Mouse (Mus musculus): ENCODE measurements around the gene Car1. TPM values are rescaled to one million over a fixed set of nuclear protein-coding genes. Genes with fewer than 3 reads are reported as not detected.
"Not testable (repeated sequence)": the region's sequence is repeated elsewhere in the genome, so short reads cannot be mapped to it uniquely, and the experiment has no call there.

Car1 gene
- polyA plus RNA-seq, 1 experiment from 2014 or later: 0.20 TPM

DNA sequence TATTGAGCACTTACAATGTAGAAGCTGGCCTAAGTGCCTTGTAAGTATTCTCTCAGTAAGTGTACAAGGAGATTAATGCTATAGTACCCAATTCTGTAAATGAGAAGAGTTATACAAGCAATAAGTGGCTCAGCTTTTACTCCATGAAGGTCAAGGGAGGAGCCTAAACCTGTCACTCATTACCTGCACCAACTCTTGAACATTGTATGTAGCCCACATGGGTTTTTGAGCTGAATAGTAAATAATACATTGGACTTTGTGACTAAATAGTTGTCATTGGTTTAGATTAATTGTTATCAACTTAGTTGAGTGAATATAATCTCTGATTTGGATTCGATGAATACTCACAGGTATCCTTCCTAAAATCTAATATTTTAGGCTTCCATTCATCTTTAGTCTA lies 35.7 kb downstream of the Car1 start:
- H3K9ac ChIP-seq (ENCODE audit: low read length); ATAC-seq (ENCODE audit: insufficient read depth, low FRiP score, low TSS enrichment); H3K4me1 ChIP-seq (ENCODE audit: control insufficient read depth, insufficient read depth, low read length); H3K27ac ChIP-seq (ENCODE audit: low read depth, low read length); DNase-seq (ENCODE audit: low spot score); H3K4me3 ChIP-seq (ENCODE audit: low read depth, low read length); H3K4me2 ChIP-seq (ENCODE audit: low read depth); H3K9me3 ChIP-seq (ENCODE audit: control insufficient read depth, low read length); H3K27me3 ChIP-seq (ENCODE audit: control insufficient read depth, insufficient read depth, low read length); H3K36me3 ChIP-seq (ENCODE audit: control insufficient read depth, insufficient read depth, low read length): not testable (repeated sequence)
- 95% methylated on average over 1 of the region's 1 CpGs for WGBS

DNA sequence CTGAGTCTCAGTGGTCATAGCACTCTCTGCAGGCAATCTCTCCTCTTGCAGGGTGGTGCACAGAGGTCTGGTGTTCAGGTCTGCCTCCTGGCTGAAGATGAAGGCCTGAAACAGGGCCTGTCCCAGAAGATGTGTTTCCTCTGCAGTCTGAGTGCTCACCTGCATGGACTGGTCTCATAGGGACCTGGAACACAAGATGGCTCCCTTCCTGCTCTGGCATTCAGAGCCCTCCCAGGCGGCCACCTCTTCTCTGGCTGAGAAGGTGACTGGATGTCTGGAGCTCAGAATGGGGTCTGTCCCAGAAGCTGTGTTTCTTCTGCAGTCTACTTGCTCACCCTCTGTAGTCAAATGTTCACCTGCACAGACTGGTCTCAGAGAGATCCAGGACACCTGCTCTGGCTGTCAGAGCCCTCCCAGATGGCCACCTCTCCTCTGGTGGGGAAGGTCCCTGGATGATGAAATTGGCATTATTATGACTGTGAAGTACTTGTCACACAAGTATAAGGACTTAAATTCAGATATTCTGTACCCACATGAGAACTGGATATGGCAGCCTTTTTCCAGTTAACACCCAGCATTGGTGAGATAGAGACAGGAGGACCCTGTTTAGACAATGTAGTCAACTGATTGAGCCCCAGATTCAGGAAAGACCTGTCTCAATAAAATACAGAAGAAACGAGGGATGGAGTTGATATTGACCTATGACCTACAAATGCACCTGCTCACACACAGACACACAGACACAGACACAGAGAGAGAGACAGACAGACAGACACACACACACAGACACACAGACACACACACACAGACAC lies 43.2 kb downstream of the Car1 start:
- WGBS: 63% methylated on average over 2 of the region's 2 CpGs
- Histone ChIP-seq H3K9ac (ENCODE audit: low read length) (no peak overlapping the region), H3K36me3 (ENCODE audit: control insufficient read depth, insufficient read depth, low read length) (no peaks in the 10 kb centered on the region), H3K4me3 (ENCODE audit: low read depth, low read length) (no peak overlapping the region), H3K4me1 (ENCODE audit: control insufficient read depth, insufficient read depth, low read length) (no peaks in the 10 kb centered on the region), H3K9me3 (ENCODE audit: control insufficient read depth, low read length) (no peaks in the 10 kb centered on the region), H3K27ac (ENCODE audit: low read depth, low read length) (no peak overlapping the region), H3K4me2 (ENCODE audit: low read depth) (no peak overlapping the region), H3K27me3 (ENCODE audit: control insufficient read depth, insufficient read depth, low read length) (no peaks in the 10 kb centered on the region)
- ATAC-seq (ENCODE audit: insufficient read depth, low FRiP score, low TSS enrichment): no peak
- no peak for DNase-seq (ENCODE audit: low spot score)

DNA sequence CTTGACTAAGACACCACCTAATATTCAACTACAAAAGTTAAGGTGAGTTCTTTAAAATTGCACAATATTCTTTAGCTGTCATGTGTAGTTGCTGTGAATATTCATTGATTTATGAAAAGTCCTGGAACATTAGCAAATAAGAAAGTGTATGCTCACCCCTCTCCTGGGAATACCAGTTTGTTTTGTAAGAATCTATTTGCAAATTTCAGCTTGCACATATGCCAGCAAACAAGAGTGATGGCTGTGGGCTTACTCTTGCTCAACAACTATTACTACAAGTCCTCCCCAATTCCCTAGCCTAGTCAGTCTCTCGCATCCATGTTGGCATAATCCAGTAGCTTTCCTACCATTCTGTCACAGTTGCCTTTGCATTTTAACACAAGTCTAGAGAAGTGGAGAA lies 52.5 kb downstream of the Car1 start:
- ATAC-seq (ENCODE audit: insufficient read depth, low FRiP score, low TSS enrichment) (no peak), DNase-seq (ENCODE audit: low spot score) (no peak)
- Histone ChIP-seq H3K4me3 (ENCODE audit: low read depth, low read length) (no peak overlapping the region), H3K9ac (ENCODE audit: low read length) (no peak overlapping the region), H3K27me3 (ENCODE audit: control insufficient read depth, insufficient read depth, low read length) (no peaks in the 10 kb centered on the region), H3K4me2 (ENCODE audit: low read depth) (no peak overlapping the region), H3K27ac (ENCODE audit: low read depth, low read length) (no peak overlapping the region), H3K9me3 (ENCODE audit: control insufficient read depth, low read length) (no peaks in the 10 kb centered on the region), H3K36me3 (ENCODE audit: control insufficient read depth, insufficient read depth, low read length) (no peaks in the 10 kb centered on the region), H3K4me1 (ENCODE audit: control insufficient read depth, insufficient read depth, low read length) (no peaks in the 10 kb centered on the region)
- WGBS: 85% methylated on average over 1 of the region's 1 CpGs

DNA sequence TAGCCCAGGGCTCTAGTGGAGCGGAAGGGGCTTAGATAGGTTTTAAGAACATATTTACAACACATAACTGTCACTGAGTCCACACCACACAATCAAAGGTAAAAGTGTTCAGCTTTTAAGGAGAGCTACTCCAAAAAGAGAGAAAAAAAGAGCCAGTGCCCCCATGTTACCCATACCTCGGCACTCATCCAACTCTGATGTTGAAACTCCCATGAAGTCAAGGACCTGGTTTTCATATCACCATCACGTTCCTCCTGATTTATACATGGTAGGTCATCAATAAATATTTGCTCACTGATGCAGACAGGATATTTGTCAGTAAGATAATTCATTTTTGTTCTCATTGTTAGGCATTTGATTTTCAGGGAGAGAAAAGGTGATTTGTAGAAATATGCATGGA lies 62.1 kb downstream of the Car1 start:
- Histone ChIP-seq H3K27ac (ENCODE audit: low read depth, low read length) (no peak overlapping the region), H3K27me3 (ENCODE audit: control insufficient read depth, insufficient read depth, low read length) (no peaks in the 10 kb centered on the region), H3K9ac (ENCODE audit: low read length) (no peak overlapping the region), H3K4me1 (ENCODE audit: control insufficient read depth, insufficient read depth, low read length) (no peaks in the 10 kb centered on the region), H3K36me3 (ENCODE audit: control insufficient read depth, insufficient read depth, low read length) (no peaks in the 10 kb centered on the region), H3K4me3 (ENCODE audit: low read depth, low read length) (no peak overlapping the region), H3K9me3 (ENCODE audit: control insufficient read depth, low read length) (no peaks in the 10 kb centered on the region), H3K4me2 (ENCODE audit: low read depth) (no peak overlapping the region)
- no peak for ATAC-seq (ENCODE audit: insufficient read depth, low FRiP score, low TSS enrichment)
- WGBS: 87% methylated on average over 3 of the region's 3 CpGs
- no peak for DNase-seq (ENCODE audit: low spot score)

DNA sequence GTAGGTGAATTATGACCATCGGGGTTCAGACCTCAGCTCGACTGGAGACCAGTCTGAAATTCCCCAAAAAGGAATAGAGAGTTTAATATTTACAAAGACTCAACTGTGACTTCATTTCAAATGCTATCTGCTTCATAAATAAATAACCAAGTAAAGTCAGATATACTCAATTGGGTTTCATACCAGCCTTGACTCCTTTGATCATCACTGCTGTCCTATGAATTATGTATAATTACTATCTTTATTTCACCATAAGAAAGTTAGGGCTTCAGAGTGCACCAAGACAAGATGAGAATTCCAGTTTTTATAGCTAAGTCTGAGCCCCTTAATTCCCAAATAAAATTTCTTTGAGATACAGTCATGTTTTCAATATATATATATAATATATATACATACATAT lies 69.9 kb downstream of the Car1 start:
- Histone ChIP-seq H3K4me3 (ENCODE audit: low read depth, low read length) (no peak overlapping the region), H3K9me3 (ENCODE audit: control insufficient read depth, low read length) (no peaks in the 10 kb centered on the region), H3K4me2 (ENCODE audit: low read depth) (no peak overlapping the region), H3K9ac (ENCODE audit: low read length) (no peak overlapping the region), H3K27me3 (ENCODE audit: control insufficient read depth, insufficient read depth, low read length) (no peaks in the 10 kb centered on the region), H3K4me1 (ENCODE audit: control insufficient read depth, insufficient read depth, low read length) (no peaks in the 10 kb centered on the region), H3K36me3 (ENCODE audit: control insufficient read depth, insufficient read depth, low read length) (no peaks in the 10 kb centered on the region), H3K27ac (ENCODE audit: low read depth, low read length) (no peak overlapping the region)
- no peak for DNase-seq (ENCODE audit: low spot score)
- WGBS: 77% methylated on average over 2 of the region's 2 CpGs
- ATAC-seq (ENCODE audit: insufficient read depth, low FRiP score, low TSS enrichment): no peak

DNA sequence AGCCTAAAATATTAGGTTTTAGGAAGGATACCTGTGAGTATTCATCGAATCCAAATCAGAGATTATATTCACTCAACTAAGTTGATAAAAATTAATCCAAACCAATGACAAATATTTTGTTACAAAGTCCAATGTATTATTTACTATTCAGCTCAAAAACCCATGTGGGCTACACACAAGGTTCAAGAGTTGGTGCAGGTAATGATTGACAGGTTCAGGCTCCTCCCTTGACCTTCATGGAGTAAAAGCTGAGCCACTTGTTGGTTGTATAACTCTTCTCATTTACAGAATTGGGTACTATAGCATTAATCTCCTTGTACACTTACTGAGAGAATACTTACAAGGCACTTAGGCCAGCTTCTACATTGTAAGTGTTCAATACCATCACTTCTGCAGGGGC lies 80.7 kb downstream of the Car1 start:
- WGBS: 85% methylated on average over 1 of the region's 1 CpGs
- not testable (repeated sequence) for ATAC-seq (ENCODE audit: insufficient read depth, low FRiP score, low TSS enrichment); H3K4me3 ChIP-seq (ENCODE audit: low read depth, low read length); H3K4me1 ChIP-seq (ENCODE audit: control insufficient read depth, insufficient read depth, low read length); H3K27me3 ChIP-seq (ENCODE audit: control insufficient read depth, insufficient read depth, low read length); H3K9ac ChIP-seq (ENCODE audit: low read length); DNase-seq (ENCODE audit: low spot score); H3K9me3 ChIP-seq (ENCODE audit: control insufficient read depth, low read length); H3K27ac ChIP-seq (ENCODE audit: low read depth, low read length); H3K4me2 ChIP-seq (ENCODE audit: low read depth); H3K36me3 ChIP-seq (ENCODE audit: control insufficient read depth, insufficient read depth, low read length)

DNA sequence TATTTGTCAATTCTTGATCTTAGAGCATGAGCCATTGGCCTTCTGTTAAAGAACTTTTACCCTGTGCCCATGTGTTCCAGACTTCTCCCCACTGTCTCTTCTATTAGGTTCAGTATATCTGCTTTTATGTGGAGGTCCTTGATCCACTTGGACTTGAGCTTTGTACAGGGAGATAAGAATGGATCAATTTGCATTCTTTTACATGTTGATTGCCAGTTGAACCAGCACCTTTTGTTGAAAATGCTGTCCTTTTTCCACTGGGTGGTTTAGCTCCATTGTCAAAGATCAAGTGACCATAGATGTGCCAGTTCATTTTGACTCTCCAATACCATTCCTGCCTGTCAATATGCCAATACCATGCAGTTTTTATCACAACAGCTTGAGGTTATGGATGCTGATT lies 82.7 kb downstream of the Car1 start:
- H3K4me3 ChIP-seq (ENCODE audit: low read depth, low read length); H3K36me3 ChIP-seq (ENCODE audit: control insufficient read depth, insufficient read depth, low read length); H3K4me1 ChIP-seq (ENCODE audit: control insufficient read depth, insufficient read depth, low read length); ATAC-seq (ENCODE audit: insufficient read depth, low FRiP score, low TSS enrichment); H3K9me3 ChIP-seq (ENCODE audit: control insufficient read depth, low read length); H3K4me2 ChIP-seq (ENCODE audit: low read depth); H3K9ac ChIP-seq (ENCODE audit: low read length); H3K27me3 ChIP-seq (ENCODE audit: control insufficient read depth, insufficient read depth, low read length); DNase-seq (ENCODE audit: low spot score); H3K27ac ChIP-seq (ENCODE audit: low read depth, low read length): not testable (repeated sequence)

Other genes with a start within 250 kb of the Car1 start
- gene 1810022K09Rik, start 197.1 kb downstream of the Car1 start, polyA plus RNA-seq (2014; fragmentation: Nextera tagmentation; extraction: Ambion mirVana): 430 and 445 TPM in 2 replicates
- gene Car13, start 166.6 kb downstream of the Car1 start, polyA plus RNA-seq (2014; fragmentation: Nextera tagmentation; extraction: Ambion mirVana): 3.5 and 4.5 TPM in 2 replicates
- 22.3 and 29.1 TPM in 2 replicates for gene Car3, start 55.1 kb upstream of the Car1 start, polyA plus RNA-seq (2014; fragmentation: Nextera tagmentation; extraction: Ambion mirVana)
- 85.3 and 85.6 TPM in 2 replicates for gene Car2, start 77.9 kb upstream of the Car1 start, polyA plus RNA-seq (2014; fragmentation: Nextera tagmentation; extraction: Ambion mirVana)

Data from neural tube, embryonic 11.5 days (tissue).